Mouse (Mus musculus) erythroblast, embryonic 14.5 days (primary cell): ENCODE data around the gene Tnfaip3.

Experiments
- GATA1 ChIP-seq: IDR thresholded peaks from 2 replicates; pipeline ENCODE4 v1.6.1; 2012; ENCODE audit warnings: low read length, inconsistent platforms, mixed read lengths
- TAL1 ChIP-seq: IDR thresholded peaks from 3 replicates; pipeline ENCODE4 v1.6.1; 2012; ENCODE audit warnings: low read length, inconsistent platforms, mixed read lengths

DNA sequence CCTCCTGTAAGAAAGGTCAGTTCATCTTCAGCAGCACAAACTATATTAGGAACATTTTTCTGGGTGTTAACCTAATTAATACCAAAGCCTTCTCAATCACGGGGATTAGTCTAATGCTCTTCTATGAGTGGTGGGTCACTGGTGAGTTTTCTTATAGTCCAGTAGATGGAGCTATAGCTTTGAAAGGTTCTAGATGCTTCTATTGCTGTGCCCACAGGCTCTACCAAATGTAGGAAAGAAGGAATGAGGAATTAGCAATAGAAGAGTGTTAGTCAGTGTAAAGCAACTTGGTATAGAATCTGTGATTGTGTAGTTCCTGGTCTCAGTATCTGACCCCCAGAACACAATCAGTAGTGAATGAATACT lies 61.8 kb downstream of the Tnfaip3 start:
- TF ChIP-seq GATA1 (no peak), TAL1 (no peak)
